Mouse (Mus musculus): ENCODE measurements around the gene Psme4. TPM values are rescaled to one million over a fixed set of nuclear protein-coding genes. Genes with fewer than 3 reads are reported as not detected.
"Not testable (repeated sequence)": the region's sequence is repeated elsewhere in the genome, so short reads cannot be mapped to it uniquely, and the experiment has no call there.

The Psme4 gene
- polyA plus RNA-seq (2016; fragmentation: Nextera tagmentation; extraction: Ambion mirVana) = 30.8 and 31.2 TPM in 2 replicates

- peak; percentile 97 for ATAC-seq (ENCODE audit: low FRiP score, low read depth)
- no peaks in the 10 kb centered on the region for H3K9me3 ChIP-seq
- WGBS = 2% methylated on average over 43 of the region's 43 CpGs
- H3K9ac ChIP-seq = peak within 1 kb of the TSS; percentile 95
- peaks cover 12% of the 10 kb centered on the region; the same call in 1 of the 2 replicates for H3K4me1 ChIP-seq
- H3K4me3 ChIP-seq = peak within 1 kb of the TSS; percentile 94
- H3K27ac ChIP-seq = peak within 1 kb of the TSS; percentile 91
- H3K27me3 ChIP-seq (replicated peaks) = no peaks in the 10 kb centered on the region
- H3K4me2 ChIP-seq (replicated peaks) = peak within 1 kb of the TSS; percentile 72
- no peaks in the 10 kb centered on the region for H3K36me3 ChIP-seq
These were observed at the start of gene Psme4 for GRCm38 (mm10) chr11:30771267-30771903. TSS of gene Psme4 (plus strand) at chr11:30771726.

- no peaks in the 10 kb centered on the region for H3K9me3 ChIP-seq
- WGBS = 67% methylated on average over 5 of the region's 5 CpGs
- H3K4me1 ChIP-seq = no peaks in the 10 kb centered on the region
- no peaks in the 10 kb centered on the region for H3K27me3 ChIP-seq (replicated peaks)
- H3K4me3 ChIP-seq = no peak overlapping the region
- H3K36me3 ChIP-seq = no peaks in the 10 kb centered on the region
- ATAC-seq (ENCODE audit: low FRiP score, low read depth) = no peak
- no peak overlapping the region for H3K27ac ChIP-seq
- H3K4me2 ChIP-seq (replicated peaks) = no peak overlapping the region
- H3K9ac ChIP-seq = no peak overlapping the region
These were observed 48.1 kb upstream of the Psme4 start for GRCm38 (mm10) chr11:30723438-30723837.

GRCm38 (mm10) chr11:30730721-30731120, 40.8 kb upstream of the Psme4 start:
- no peaks in the 10 kb centered on the region for H3K27me3 ChIP-seq (replicated peaks)
- H3K36me3 ChIP-seq = no peaks in the 10 kb centered on the region
- no peaks in the 10 kb centered on the region for H3K4me1 ChIP-seq
- H3K9ac ChIP-seq = no peak overlapping the region
- H3K4me2 ChIP-seq (replicated peaks) = no peak overlapping the region
- no peak overlapping the region for H3K27ac ChIP-seq
- no peaks in the 10 kb centered on the region for H3K9me3 ChIP-seq
- no peak for ATAC-seq (ENCODE audit: low FRiP score, low read depth)
- no peak overlapping the region for H3K4me3 ChIP-seq

GRCm38 (mm10) chr11:30733376-30733775, 38.1 kb upstream of the Psme4 start:
- no peak for ATAC-seq (ENCODE audit: low FRiP score, low read depth)

GRCm38 (mm10) chr11:30743991-30744390, 27.5 kb upstream of the Psme4 start:
- no peak overlapping the region for H3K9ac ChIP-seq
- no peaks in the 10 kb centered on the region for H3K36me3 ChIP-seq
- no peak overlapping the region for H3K4me3 ChIP-seq
- H3K27me3 ChIP-seq (replicated peaks) = no peaks in the 10 kb centered on the region
- no peak overlapping the region for H3K4me2 ChIP-seq (replicated peaks)
- no peaks in the 10 kb centered on the region for H3K4me1 ChIP-seq
- ATAC-seq (ENCODE audit: low FRiP score, low read depth) = no peak
- no peak overlapping the region for H3K27ac ChIP-seq
- H3K9me3 ChIP-seq = no peaks in the 10 kb centered on the region

More at GRCm38 (mm10) chr11:30733376-30733775, 38.1 kb upstream of the Psme4 start:
- Histone ChIP-seq H3K36me3 (no peaks in the 10 kb centered on the region), H3K9me3 (no peaks in the 10 kb centered on the region), H3K4me3 (no peak overlapping the region), H3K4me1 (no peaks in the 10 kb centered on the region), H3K27ac (no peak overlapping the region), H3K9ac (no peak overlapping the region), H3K27me3 (replicated peaks) (no peaks in the 10 kb centered on the region), H3K4me2 (replicated peaks) (no peak overlapping the region)

- no peak for ATAC-seq (ENCODE audit: low FRiP score, low read depth)
- Histone ChIP-seq H3K9ac (no peak overlapping the region), H3K27ac (no peak overlapping the region), H3K4me3 (no peak overlapping the region), H3K36me3 (no peaks in the 10 kb centered on the region), H3K4me2 (replicated peaks) (no peak overlapping the region), H3K27me3 (replicated peaks) (no peaks in the 10 kb centered on the region; the same call in 1 of the 2 replicates), H3K9me3 (no peaks in the 10 kb centered on the region), H3K4me1 (no peaks in the 10 kb centered on the region)
- WGBS = 90% methylated on average over 3 of the region's 3 CpGs
These were observed 22.6 kb upstream of the Psme4 start for GRCm38 (mm10) chr11:30748938-30749337.

- Histone ChIP-seq H3K9me3 (no peaks in the 10 kb centered on the region), H3K4me1 (no peaks in the 10 kb centered on the region), H3K27ac (no peak overlapping the region), H3K4me2 (replicated peaks) (no peak overlapping the region), H3K27me3 (replicated peaks) (no peaks in the 10 kb centered on the region; the same call in 1 of the 2 replicates), H3K36me3 (no peaks in the 10 kb centered on the region), H3K9ac (no peak overlapping the region), H3K4me3 (no peak overlapping the region)
- 16% methylated on average over 3 of the region's 3 CpGs for WGBS
- ATAC-seq (ENCODE audit: low FRiP score, low read depth) = 0 out of 2 replicates have a peak, but pooled peaks have one; percentile 17
These were observed 21.9 kb upstream of the Psme4 start for GRCm38 (mm10) chr11:30749587-30749986.

GRCm38 (mm10) chr11:30750039-30750823, 21.3 kb upstream of the Psme4 start:
- H3K36me3 ChIP-seq = no peaks in the 10 kb centered on the region
- 14% methylated on average over 3 of the region's 3 CpGs for WGBS
- H3K4me1 ChIP-seq = no peaks in the 10 kb centered on the region
- H3K27ac ChIP-seq = no peak overlapping the region
- no peak overlapping the region for H3K4me2 ChIP-seq (replicated peaks)
- H3K27me3 ChIP-seq (replicated peaks) = no peaks in the 10 kb centered on the region; the same call in 1 of the 2 replicates
- no peaks in the 10 kb centered on the region for H3K9me3 ChIP-seq
- peak; percentile 51; the same call in 1 of the 2 replicates for ATAC-seq (ENCODE audit: low FRiP score, low read depth)
- H3K4me3 ChIP-seq = no peak overlapping the region
- no peak overlapping the region for H3K9ac ChIP-seq

- WGBS = 87% methylated on average over 3 of the region's 3 CpGs
- H3K4me2 ChIP-seq (replicated peaks) = no peak overlapping the region
- no peak overlapping the region for H3K9ac ChIP-seq
- no peaks in the 10 kb centered on the region for H3K9me3 ChIP-seq
- no peak overlapping the region for H3K27ac ChIP-seq
- no peak for ATAC-seq (ENCODE audit: low FRiP score, low read depth)
- H3K4me3 ChIP-seq = no peak overlapping the region
- no peaks in the 10 kb centered on the region; the same call in 1 of the 2 replicates for H3K27me3 ChIP-seq (replicated peaks)
- H3K36me3 ChIP-seq = no peaks in the 10 kb centered on the region
- no peaks in the 10 kb centered on the region for H3K4me1 ChIP-seq
These were observed 18.6 kb upstream of the Psme4 start for GRCm38 (mm10) chr11:30752956-30753355.

- not testable (repeated sequence) for H3K27me3 ChIP-seq (replicated peaks); H3K4me1 ChIP-seq; ATAC-seq (ENCODE audit: low FRiP score, low read depth); H3K27ac ChIP-seq; H3K9me3 ChIP-seq; H3K36me3 ChIP-seq
- Histone ChIP-seq H3K4me3 (peak overlapping the region; percentile 66), H3K9ac (peak overlapping the region; percentile 71), H3K4me2 (replicated peaks) (peak overlapping the region; percentile 98)
- WGBS = 80% methylated on average over 4 of the region's 4 CpGs
These were observed 17.1 kb upstream of the Psme4 start for GRCm38 (mm10) chr11:30754486-30754854.

- peak overlapping the region; percentile 71 for H3K9ac ChIP-seq
- no peaks in the 10 kb centered on the region for H3K36me3 ChIP-seq
- peak; percentile 88 for ATAC-seq (ENCODE audit: low FRiP score, low read depth)
- H3K27ac ChIP-seq = no peak overlapping the region
- H3K4me1 ChIP-seq = no peaks in the 10 kb centered on the region
- H3K27me3 ChIP-seq (replicated peaks) = no peaks in the 10 kb centered on the region; the same call in 1 of the 2 replicates
- peak overlapping the region; percentile 66 for H3K4me3 ChIP-seq
- under 1% methylated on average over 59 of the region's 66 CpGs for WGBS
- H3K4me2 ChIP-seq (replicated peaks) = peak overlapping the region; percentile 98
- no peaks in the 10 kb centered on the region for H3K9me3 ChIP-seq
These were observed 16.5 kb upstream of the Psme4 start for GRCm38 (mm10) chr11:30754855-30755530.

- Histone ChIP-seq H3K4me1 (no peaks in the 10 kb centered on the region), H3K27me3 (replicated peaks) (no peaks in the 10 kb centered on the region), H3K9ac (no peak overlapping the region), H3K9me3 (no peaks in the 10 kb centered on the region), H3K27ac (no peak overlapping the region), H3K36me3 (no peaks in the 10 kb centered on the region), H3K4me3 (no peak overlapping the region), H3K4me2 (replicated peaks) (no peak overlapping the region)
- WGBS = 82% methylated on average over 7 of the region's 7 CpGs
- ATAC-seq (ENCODE audit: low FRiP score, low read depth) = no peak
These were observed 10.1 kb upstream of the Psme4 start for GRCm38 (mm10) chr11:30761381-30761780.

Measured in neural tube, embryonic 12.5 days (tissue).